Mouse (Mus musculus): ENCODE measurements around the gene Rasal3. TPM values are rescaled to one million over a fixed set of nuclear protein-coding genes. Genes with fewer than 3 reads are reported as not detected.

Gene Rasal3
- 1.2 and 2.6 TPM in 2 replicates for polyA plus RNA-seq (2012; rRNA removed)

GRCm38 (mm10) chr17:32403417-32403816 lies at the start of gene Rasal3:
Gene Rasal3, minus strand, starts transcription at chr17:32403583.

GRCm38 (mm10) chr17:32452482-32452881 lies 49.1 kb upstream of the Rasal3 start, which contains the start of gene Cyp4f39:
Gene Cyp4f39, plus strand, starts transcription at chr17:32452723.

GRCm38 (mm10) chr17:32424034-32424433 lies 20.7 kb upstream of the Rasal3 start, which contains the start of gene Pglyrp2:
Gene Pglyrp2, minus strand, starts transcription at chr17:32424167.

GRCm38 (mm10) chr17:32389101-32389659 lies 14.2 kb downstream of the Rasal3 start, which contains the start of gene Wiz:
Gene Wiz, minus strand, starts transcription at chr17:32389439.

GRCm38 (mm10) chr17:32350382-32350983 lies 52.9 kb downstream of the Rasal3 start, which contains the start of gene Akap8l:
Gene Akap8l, minus strand, starts transcription at chr17:32350607.

Other genes with a start within 250 kb of the Rasal3 start
- gene Notch3, start 236.7 kb downstream of the Rasal3 start, polyA plus RNA-seq (2012; rRNA removed): 16.0 and 19.8 TPM in 2 replicates
- gene Ephx3, start 214.0 kb downstream of the Rasal3 start, polyA plus RNA-seq (2012; rRNA removed): 21.8 and 25.5 TPM in 2 replicates
- 16.7 and 17.2 TPM in 2 replicates for gene Brd4, start 118.9 kb downstream of the Rasal3 start, polyA plus RNA-seq (2012; rRNA removed)
- gene Akap8, start 82.3 kb downstream of the Rasal3 start, polyA plus RNA-seq (2012; rRNA removed): 15.0 and 21.7 TPM in 2 replicates
- gene Akap8l, start 53.0 kb downstream of the Rasal3 start, polyA plus RNA-seq (2012; rRNA removed): 60.1 and 67.0 TPM in 2 replicates
- gene Wiz, start 14.1 kb downstream of the Rasal3 start, polyA plus RNA-seq (2012; rRNA removed): 18.0 and 18.1 TPM in 2 replicates
- gene Pglyrp2, start 20.6 kb upstream of the Rasal3 start, polyA plus RNA-seq (2012; rRNA removed): 0.73 and 0.87 TPM in 2 replicates
- gene Cyp4f39, start 49.1 kb upstream of the Rasal3 start, polyA plus RNA-seq (2012; rRNA removed): 21.2 and 27.1 TPM in 2 replicates
- gene Cyp4f17, start 102.5 kb upstream of the Rasal3 start, polyA plus RNA-seq (2012; rRNA removed): 3.7 and 5.2 TPM in 2 replicates
- 11.7 and 12.5 TPM in 2 replicates for gene Cyp4f16, start 133.0 kb upstream of the Rasal3 start, polyA plus RNA-seq (2012; rRNA removed)
- gene Cyp4f37, start 217.7 kb upstream of the Rasal3 start, polyA plus RNA-seq (2012; rRNA removed): 0.03 TPM in 1 of 2 replicates, not detected in the other